Mouse (Mus musculus) frontal cortex, postnatal 10 days (tissue): ENCODE measurements around the gene Magea10.

Experiments
- DNase-seq, 2 experiments: peaks; one replicate each; pipeline ENCODE4 v3.0.0; 2022; ENCODE audit warnings: low spot score in 2 of 2, mixed read lengths in 1 of 2

Magea10 gene

DNA sequence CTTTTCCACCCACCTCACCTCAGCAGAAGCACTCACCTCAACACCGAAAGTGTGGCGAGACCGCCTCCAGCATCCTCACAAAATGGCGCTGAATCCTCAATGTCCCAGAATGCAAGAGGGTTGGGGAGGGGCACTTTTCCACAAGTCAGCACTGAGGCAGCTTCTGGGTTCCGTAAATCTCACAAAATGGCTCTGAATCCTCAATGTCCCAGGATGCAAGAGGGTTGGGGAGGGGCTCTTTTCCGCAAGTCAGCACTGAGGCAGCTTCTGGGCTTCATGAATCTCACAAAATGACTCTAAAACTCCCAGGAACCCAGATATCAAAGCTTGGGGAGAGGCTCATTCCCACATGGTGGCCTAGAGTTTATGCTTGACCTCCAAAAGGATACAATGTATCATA lies at the start of gene Magea10:
Gene Magea10 (minus strand): TSS at position 101 of the 400 bp plus-strand sequence.
- no peak for DNase-seq

DNA sequence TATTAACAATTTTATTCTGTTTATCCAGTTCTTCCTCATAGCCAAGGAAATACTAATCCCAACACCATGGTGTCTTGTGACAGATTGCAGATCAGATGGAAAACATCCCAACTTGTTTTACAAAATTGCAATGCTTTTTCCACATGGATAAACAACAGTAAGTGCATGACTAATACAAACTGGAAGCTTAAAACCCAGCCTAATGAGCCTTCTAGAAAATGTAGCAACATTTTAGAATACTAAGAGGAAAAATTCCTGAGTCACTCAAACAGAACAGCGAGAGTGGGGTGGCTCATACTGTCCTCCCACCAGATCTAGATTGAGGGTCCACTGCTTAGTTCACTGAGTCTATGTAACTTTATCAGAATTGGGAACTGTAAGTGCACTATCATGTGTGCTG lies 4.7 kb downstream of the Magea10 start:
- DNase-seq, result no peak
